Mouse (Mus musculus) forebrain, embryonic 11.5 days (tissue): Measurements from ENCODE around the gene Olfr221. TPM values are rescaled to one million over a fixed set of nuclear protein-coding genes. Genes with fewer than 3 reads are reported as not detected.

Source experiments
- ATAC-seq: fragments of 200-750 bp; cut with Nextera tagmentation; replicated peaks from 2 replicates; pipeline ENCODE4 v1.8.0; 2017; ENCODE audit warnings: moderate TSS enrichment; ENCODE audit not compliant: low FRiP score
- DNase-seq: peaks from one replicate; pipeline ENCODE4 v3.0.0-alpha.2; 2017; ENCODE audit warnings: low spot score
- H3K27ac ChIP-seq: fragments of 300-500 bp; sonication (generic); 2 replicates; pipeline ENCODE4 v1.5.1; 2014; ENCODE audit warnings: low read depth, low read length
- H3K27me3 ChIP-seq: fragments of 300-500 bp; sonication (generic); 2 replicates; pipeline ENCODE4 v1.6.1; 2014; ENCODE audit warnings: mild to moderate bottlenecking, low read length, mixed read lengths; ENCODE audit not compliant: control insufficient read depth, insufficient read depth
- H3K36me3 ChIP-seq: fragments of 300-500 bp; sonication (generic); 2 replicates; pipeline ENCODE4 v1.6.1; 2014; ENCODE audit warnings: mild to moderate bottlenecking, low read length, moderate library complexity, mixed read lengths; ENCODE audit not compliant: control insufficient read depth, insufficient read depth
- H3K4me1 ChIP-seq: fragments of 300-500 bp; sonication (generic); replicated peaks from 2 replicates; pipeline ENCODE4 v1.6.1; 2014; ENCODE audit warnings: low read length, mixed read lengths; ENCODE audit not compliant: control insufficient read depth, insufficient read depth
- H3K4me2 ChIP-seq: fragments of 300-500 bp; sonication (generic); 2 replicates; pipeline ENCODE4 v1.6.1; 2014; ENCODE audit warnings: low read depth, mild to moderate bottlenecking, low read length, moderate library complexity, mixed read lengths; ENCODE audit not compliant: severe bottlenecking
- H3K4me3 ChIP-seq: fragments of 300-500 bp; sonication (generic); 2 replicates; pipeline ENCODE4 v1.5.1; 2014; ENCODE audit warnings: low read depth, low read length
- H3K9ac ChIP-seq: fragments of 300-500 bp; sonication (generic); 2 replicates; pipeline ENCODE4 v1.6.1; 2014; ENCODE audit warnings: low read length
- H3K9me3 ChIP-seq: fragments of 300-500 bp; sonication (generic); 2 replicates; pipeline ENCODE4 v1.6.1; 2016; ENCODE audit warnings: low read length, mixed read lengths; ENCODE audit not compliant: control insufficient read depth
- WGBS: fragments of 180-500 bp; shearing (Covaris S2); extraction: QIAGEN DNeasy Blood & Tissue Kit; methylation state at CpG from one replicate; pipeline ENCODE4 v1.1.7; 2014; 5-methylcytosine and 5-hydroxymethylcytosine counted together
- polyA plus RNA-seq: library from polyadenylated mRNA; unstranded; fragments of >200 nt; fragmentation: Nextera tagmentation; extraction: Ambion mirVana; gene quantifications from 2 replicates; pipeline ENCODE4 v1.2.1, GENCODE M21; 2014

Olfr221 gene
- polyA plus RNA-seq, 1 experiment from 2014 or later: not detected

- Histone ChIP-seq H3K36me3 (peaks cover 19% of the 10 kb centered on the region), H3K4me3 (no peak overlapping the region), H3K9me3 (no peaks in the 10 kb centered on the region), H3K4me1 (peaks cover 6% of the 10 kb centered on the region; the same call in 1 of the 2 replicates), H3K27me3 (no peaks in the 10 kb centered on the region), H3K9ac (no peak overlapping the region), H3K4me2 (no peak overlapping the region), H3K27ac (no peak overlapping the region)
- no peak for DNase-seq
- 71% methylated on average over 12 of the region's 12 CpGs for WGBS
- ATAC-seq: no peak
These were observed 53.5 kb downstream of the Olfr221 start for GRCm38 (mm10) chr14:51988731-51989130.

GRCm38 (mm10) chr14:51987177-51987576, 55.1 kb downstream of the Olfr221 start:
- H3K4me2 ChIP-seq: no peak overlapping the region
- H3K27me3 ChIP-seq: no peaks in the 10 kb centered on the region
- no peaks in the 10 kb centered on the region for H3K9me3 ChIP-seq
- WGBS: 86% methylated on average over 6 of the region's 6 CpGs
- peaks cover 8% of the 10 kb centered on the region; the same call in 1 of the 2 replicates for H3K4me1 ChIP-seq
- DNase-seq (no peak), ATAC-seq (no peak)
- H3K4me3 ChIP-seq: no peak overlapping the region
- H3K27ac ChIP-seq: no peak overlapping the region
- no peak overlapping the region for H3K9ac ChIP-seq
- H3K36me3 ChIP-seq: peaks cover 15% of the 10 kb centered on the region

GRCm38 (mm10) chr14:51986153-51986505, 56.1 kb downstream of the Olfr221 start:
- 2% methylated on average over 7 of the region's 7 CpGs for WGBS
- DNase-seq: no peak
- peak overlapping the region; percentile 71 for H3K4me3 ChIP-seq
- H3K4me1 ChIP-seq: peaks cover 8% of the 10 kb centered on the region; the same call in 1 of the 2 replicates
- no peaks in the 10 kb centered on the region for H3K9me3 ChIP-seq
- peak overlapping the region; percentile 82 for H3K9ac ChIP-seq
- H3K27ac ChIP-seq: peak overlapping the region; percentile 86
- no peaks in the 10 kb centered on the region for H3K27me3 ChIP-seq
- ATAC-seq: no peak
- peak overlapping the region; percentile 94 for H3K4me2 ChIP-seq
- H3K36me3 ChIP-seq: peaks cover 11% of the 10 kb centered on the region; the same call in 1 of the 2 replicates

DNA sequence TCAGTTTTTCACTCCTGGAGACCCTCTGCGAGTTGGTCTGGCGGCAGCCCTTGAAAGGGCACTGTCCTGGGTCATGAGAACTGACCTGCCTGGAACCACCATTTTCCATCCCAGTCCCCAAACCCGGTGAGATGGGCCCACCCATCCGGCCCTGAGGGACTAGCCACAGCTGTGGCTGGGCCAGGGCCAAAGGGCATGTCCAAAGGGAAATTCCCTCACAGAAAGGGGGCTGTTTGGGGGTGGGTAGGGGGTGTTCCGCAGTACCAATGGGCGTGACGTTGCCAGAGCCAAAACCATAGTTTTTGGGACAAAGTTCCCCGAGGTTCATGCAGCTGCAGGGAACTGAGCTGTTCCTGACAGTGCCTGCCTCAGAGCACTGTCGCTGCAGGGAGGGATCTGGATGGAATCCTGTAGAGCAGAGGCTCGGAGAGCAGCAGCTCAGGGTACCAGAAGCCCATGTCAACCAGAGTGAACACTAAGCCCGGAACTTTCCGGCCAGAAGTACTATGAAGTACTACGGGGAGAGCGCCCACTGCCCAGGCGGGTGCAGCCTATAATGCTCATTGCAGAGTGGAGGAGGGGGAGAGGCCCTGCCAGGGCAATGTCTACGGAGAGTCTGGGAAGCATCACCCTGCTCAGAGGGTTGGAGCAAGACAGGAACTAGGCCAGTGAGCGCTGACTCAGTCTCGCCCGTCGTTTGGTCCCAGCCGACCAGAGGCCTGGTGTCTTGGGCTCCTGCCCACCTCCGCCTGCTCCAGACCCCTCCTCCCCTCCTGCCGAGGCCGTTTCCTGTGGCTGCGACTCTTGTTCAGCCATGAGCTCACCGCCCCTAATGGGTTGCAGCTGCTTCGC, 56.7 kb downstream of the Olfr221 start:
- H3K27ac ChIP-seq: peak overlapping the region; percentile 86
- H3K27me3 ChIP-seq: no peaks in the 10 kb centered on the region
- H3K9me3 ChIP-seq: no peaks in the 10 kb centered on the region
- peak overlapping the region; percentile 82 for H3K9ac ChIP-seq
- under 1% methylated on average over 27 of the region's 27 CpGs for WGBS
- peak overlapping the region; percentile 71 for H3K4me3 ChIP-seq
- DNase-seq (peak; percentile 82), ATAC-seq (peak; percentile 60)
- peaks cover 7% of the 10 kb centered on the region; the same call in 1 of the 2 replicates for H3K36me3 ChIP-seq
- peak overlapping the region; percentile 94 for H3K4me2 ChIP-seq
- peaks cover 8% of the 10 kb centered on the region; the same call in 1 of the 2 replicates for H3K4me1 ChIP-seq

- DNase-seq (peak; percentile 93), ATAC-seq (peak; percentile 91)
- H3K27ac ChIP-seq: peak within 1 kb of the TSS; percentile 86
- H3K27me3 ChIP-seq: no peaks in the 10 kb centered on the region
- peak within 1 kb of the TSS; percentile 71 for H3K4me3 ChIP-seq
- WGBS: under 1% methylated on average over 50 of the region's 74 CpGs
- H3K9me3 ChIP-seq: no peaks in the 10 kb centered on the region
- H3K9ac ChIP-seq: peak within 1 kb of the TSS; percentile 82
- H3K36me3 ChIP-seq: peaks cover 7% of the 10 kb centered on the region; the same call in 1 of the 2 replicates
- H3K4me1 ChIP-seq: peaks cover 8% of the 10 kb centered on the region; the same call in 1 of the 2 replicates
- H3K4me2 ChIP-seq: peak within 1 kb of the TSS; percentile 94
These were observed 57.7 kb downstream of the Olfr221 start, which contains the start of gene Arhgef40 for GRCm38 (mm10) chr14:51984247-51985231. Gene Arhgef40 (plus strand): TSS chr14:51984719.

Other genes with a start within 250 kb of the Olfr221 start
- not detected in 2 replicates for gene AY358078, start 242.4 kb downstream of the Olfr221 start, polyA plus RNA-seq
- gene Ear6, start 188.8 kb downstream of the Olfr221 start, polyA plus RNA-seq: not detected in 2 replicates
- gene Mettl17, start 157.6 kb downstream of the Olfr221 start, polyA plus RNA-seq: 48.1 and 60.0 TPM in 2 replicates
- 0.45 and 0.89 TPM in 2 replicates for gene Slc39a2, start 149.6 kb downstream of the Olfr221 start, polyA plus RNA-seq
- 8.9 and 11.2 TPM in 2 replicates for gene Ndrg2, start 128.3 kb downstream of the Olfr221 start, polyA plus RNA-seq
- not detected in 2 replicates for gene Tppp2, start 124.0 kb downstream of the Olfr221 start, polyA plus RNA-seq
- not detected in 2 replicates for gene Rnase13, start 119.7 kb downstream of the Olfr221 start, polyA plus RNA-seq
- gene Arhgef40, start 57.7 kb downstream of the Olfr221 start, polyA plus RNA-seq: 93.3 and 99.7 TPM in 2 replicates
- 0.92 and 0.95 TPM in 2 replicates for gene Tmem253, start 26.8 kb downstream of the Olfr221 start, polyA plus RNA-seq
- gene Zfp219, start 21.7 kb downstream of the Olfr221 start, polyA plus RNA-seq: 105 and 116 TPM in 2 replicates
- gene Hnrnpc, start 61.6 kb upstream of the Olfr221 start, polyA plus RNA-seq: 937 and 1,003 TPM in 2 replicates
- gene Rpgrip1, start 68.2 kb upstream of the Olfr221 start, polyA plus RNA-seq: 108 and 109 TPM in 2 replicates
- gene Supt16, start 155.0 kb upstream of the Olfr221 start, polyA plus RNA-seq: 92.3 and 92.8 TPM in 2 replicates
- gene Chd8, start 215.3 kb upstream of the Olfr221 start, polyA plus RNA-seq: 55.3 and 62.9 TPM in 2 replicates
- gene Tox4, start 236.7 kb upstream of the Olfr221 start, polyA plus RNA-seq: 54.8 and 56.2 TPM in 2 replicates
- gene Rab2b, start 237.1 kb upstream of the Olfr221 start, polyA plus RNA-seq: 33.5 and 35.8 TPM in 2 replicates